Mouse (Mus musculus) right cerebral cortex, postnatal 14 days (tissue): ENCODE measurements around the gene Hs1bp3.
A peak's percentile ranks its signal among the peaks of the same experiment; 100 is the strongest.

Source experiments
- DNase-seq: peaks from one replicate; pipeline ENCODE4 v3.0.0; 2022

Hs1bp3 gene

DNA sequence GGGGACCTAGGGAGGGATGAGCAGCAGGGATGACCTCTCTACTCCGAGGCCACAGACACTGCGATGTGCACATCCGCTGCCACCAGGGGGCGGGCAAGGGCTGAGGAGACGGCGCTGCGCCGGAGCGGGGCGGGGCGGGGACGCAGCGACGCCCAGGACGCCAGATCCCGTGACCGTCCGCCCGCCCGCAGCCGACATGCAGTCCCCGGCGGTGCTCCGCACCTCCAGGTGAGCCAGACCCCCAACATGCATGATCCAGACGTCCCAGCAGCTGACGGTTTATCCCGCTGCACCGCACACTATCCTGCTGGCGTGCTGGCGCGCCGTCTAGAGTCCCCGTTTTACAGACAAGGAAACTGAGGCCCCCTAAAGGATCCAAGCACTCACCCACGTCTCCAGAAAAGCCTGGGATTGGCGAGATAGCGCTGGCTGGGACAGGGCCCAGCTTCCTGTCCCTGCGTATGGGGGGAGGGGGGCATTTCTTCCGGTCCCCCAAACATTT lies at the start of gene Hs1bp3:
Gene Hs1bp3, plus strand, starts transcription at position 163 of the 502 bp plus-strand sequence.
- peak; percentile 95 for DNase-seq

DNA sequence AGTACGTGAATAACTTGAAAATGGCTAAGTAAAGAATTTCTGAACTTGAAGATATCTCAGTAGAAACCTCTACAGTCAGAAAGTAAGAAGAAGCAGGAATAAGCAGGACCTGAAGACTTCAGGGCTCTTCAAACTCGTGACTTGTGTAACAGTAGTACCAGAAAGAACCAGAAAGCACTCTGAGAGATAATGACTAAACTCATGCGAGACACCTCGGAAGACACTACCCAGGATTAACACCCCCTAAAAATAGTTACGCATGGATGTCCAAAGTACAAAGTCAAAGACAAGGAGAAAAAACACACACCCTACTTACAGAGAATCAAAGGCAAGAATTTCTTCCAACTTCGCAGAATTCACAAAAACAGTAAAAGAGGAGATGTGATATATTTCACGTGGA lies 46.9 kb upstream of the Hs1bp3 start:
- DNase-seq: no peak

DNA sequence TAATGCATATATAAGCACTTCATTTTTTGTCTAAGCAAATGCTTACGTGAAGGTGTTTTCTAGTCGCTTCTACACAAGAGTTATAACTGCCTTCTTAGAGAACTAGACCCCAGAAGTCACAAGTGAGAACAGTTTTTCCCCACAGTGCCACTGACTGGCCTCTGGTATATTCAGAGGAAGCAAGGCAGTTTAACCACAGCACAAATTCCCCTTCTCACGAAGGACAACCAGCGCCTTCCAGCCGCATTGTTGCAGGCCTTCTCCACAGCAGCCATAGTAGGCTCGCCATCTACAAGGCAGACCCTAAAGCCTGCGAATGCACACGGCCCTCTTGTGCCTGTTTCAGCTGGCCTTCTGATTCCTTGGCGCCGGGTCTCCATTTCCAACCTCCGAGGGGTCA lies 43.6 kb upstream of the Hs1bp3 start:
- DNase-seq: no peak

DNA sequence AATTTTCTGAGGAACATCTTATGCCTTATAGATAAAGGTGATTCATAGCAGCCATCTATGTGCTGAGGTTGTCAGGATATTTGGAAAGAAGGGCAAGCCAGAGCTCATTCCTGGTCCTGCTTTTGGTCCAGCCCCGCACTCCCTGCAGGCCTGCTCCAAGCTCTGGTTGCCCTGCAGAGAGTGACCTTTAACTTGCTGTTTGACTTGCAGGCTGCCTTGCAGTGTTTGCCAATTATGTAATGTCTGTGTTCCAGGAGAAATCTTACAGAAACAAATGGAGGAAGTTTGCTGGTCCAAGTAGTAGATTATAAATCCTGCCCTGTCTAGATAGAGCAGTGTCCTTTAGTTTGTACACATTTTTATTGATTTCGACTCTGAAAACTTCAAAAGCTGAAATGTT lies 41.8 kb upstream of the Hs1bp3 start:
- no peak for DNase-seq

DNA sequence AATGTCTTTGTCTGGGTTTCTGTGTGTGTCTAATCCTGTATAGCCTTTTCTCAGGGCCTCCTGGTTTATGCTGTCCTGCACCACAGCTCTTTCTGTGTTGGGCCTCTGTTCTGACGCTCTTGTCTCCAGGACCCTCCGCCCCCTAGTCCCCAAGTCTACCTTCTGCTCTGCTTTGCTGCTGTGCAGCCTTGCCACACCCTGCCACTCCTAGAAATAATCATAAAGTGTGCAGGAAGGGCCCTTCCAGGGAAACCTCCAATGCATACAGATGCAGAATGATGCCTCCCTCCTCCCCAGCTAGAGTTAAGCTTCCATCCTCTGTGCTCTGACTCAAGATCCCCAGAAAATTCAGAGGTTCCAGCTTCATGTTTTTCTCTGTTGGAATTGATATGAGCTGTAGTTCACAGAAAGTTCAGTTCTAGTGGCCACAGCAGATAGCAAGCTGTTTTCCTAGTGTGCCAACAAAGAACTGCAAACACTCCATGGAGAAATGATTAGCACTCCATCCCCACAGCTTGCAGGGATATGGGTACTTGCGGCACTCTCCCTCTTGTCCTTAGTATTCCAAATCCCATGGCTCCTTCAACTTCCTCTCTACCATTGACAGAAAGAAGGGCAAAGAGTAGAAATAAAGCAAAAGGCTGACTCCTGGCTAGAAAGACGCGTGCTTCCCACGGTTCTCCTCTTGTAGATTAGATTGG lies 39.6 kb upstream of the Hs1bp3 start:
- no peak for DNase-seq

DNA sequence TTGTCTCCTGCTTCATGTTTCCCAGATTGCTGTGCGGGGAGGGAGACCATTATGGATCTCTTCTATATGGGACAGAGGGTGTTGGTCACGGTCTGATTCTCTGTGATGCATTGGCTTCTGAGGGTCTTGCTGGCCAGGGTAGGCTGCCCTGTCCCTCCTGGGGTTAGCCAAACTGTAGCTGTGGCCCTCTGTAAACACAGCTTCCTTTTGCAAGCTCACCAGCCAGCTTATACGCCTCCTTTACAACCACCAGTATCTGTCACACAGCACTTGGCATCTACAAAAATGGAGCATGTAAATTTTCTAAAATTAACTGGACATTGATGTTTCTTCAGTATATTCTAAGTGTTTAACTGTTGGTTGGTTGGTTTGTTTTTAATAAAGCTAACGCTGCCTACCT lies 37.8 kb upstream of the Hs1bp3 start:
- DNase-seq: no peak

DNA sequence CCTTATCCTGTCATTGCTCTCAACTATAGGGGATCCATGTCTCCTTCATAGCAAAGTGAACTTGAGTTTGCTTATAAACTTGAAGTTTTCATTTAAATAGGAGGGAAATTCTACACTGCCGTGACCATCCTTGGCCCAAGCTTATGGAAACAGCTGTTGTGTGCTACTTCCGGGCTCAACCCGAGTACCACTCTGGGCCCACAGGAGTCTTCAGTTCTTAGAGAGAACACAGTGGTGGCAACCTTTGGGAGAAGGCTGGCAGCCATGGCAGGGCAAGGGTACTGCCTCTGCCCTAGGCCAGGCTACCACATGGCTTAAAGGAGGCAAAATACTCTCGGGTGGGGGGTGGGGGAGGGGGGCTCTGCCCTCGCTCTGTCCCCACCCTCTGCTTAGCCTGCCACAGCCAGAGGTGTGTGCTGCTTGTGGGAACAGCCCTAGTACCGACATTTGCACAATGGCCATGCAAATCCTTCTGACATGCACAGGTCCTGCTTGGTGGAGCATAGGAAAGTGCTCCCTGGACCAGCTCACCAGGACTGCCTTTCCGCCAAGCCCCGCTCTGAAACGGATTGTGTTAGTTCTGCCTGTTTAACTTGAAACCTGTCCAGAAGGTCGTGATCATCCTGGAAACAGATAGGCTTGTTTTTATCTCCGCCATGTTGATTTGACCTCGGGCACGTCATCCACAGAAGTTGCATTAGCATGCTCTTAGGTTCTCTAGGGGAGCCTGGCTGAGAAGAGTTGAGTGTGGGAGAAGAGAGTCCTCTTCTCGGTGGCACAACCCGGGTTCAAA lies 31.8 kb upstream of the Hs1bp3 start:
- no peak for DNase-seq

DNA sequence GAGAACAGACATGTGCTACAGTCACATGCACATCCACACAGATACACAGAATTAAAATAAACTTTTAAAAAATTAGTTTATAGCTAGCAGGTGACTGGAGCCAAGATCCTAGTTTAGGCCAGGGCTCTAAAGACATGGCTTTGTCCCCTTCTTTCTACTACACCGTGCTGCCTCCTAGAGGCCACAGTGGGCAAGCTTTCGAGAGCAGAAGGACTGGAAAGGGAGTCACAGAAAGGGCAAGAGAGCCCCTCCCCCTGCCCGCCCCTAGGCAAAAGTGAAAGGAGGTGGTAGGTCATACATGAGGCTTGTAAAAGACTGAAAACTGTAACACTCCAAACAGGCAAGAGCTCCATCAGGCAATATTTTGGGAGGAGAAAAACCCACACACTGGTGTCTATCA lies 25.3 kb upstream of the Hs1bp3 start:
- DNase-seq: no peak

DNA sequence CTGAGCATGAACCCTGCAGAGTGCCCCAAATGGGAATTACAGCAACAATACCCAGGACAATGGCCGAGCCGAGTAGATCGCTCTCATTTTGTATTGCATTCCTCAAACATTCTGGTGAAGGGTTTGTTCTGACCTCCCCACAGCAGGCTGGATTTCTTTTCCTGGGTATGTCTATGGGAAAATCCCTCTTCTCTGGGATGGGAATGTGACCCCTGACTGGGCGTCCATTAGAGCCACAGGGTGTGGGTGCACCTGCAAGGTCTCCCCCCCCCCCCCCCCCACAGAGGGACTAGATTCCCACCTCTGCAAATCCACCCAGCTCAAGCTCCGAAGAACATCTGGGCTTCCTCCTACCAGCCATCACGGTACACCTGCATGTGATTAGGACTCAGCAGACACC lies 24.1 kb upstream of the Hs1bp3 start:
- no peak for DNase-seq

DNA sequence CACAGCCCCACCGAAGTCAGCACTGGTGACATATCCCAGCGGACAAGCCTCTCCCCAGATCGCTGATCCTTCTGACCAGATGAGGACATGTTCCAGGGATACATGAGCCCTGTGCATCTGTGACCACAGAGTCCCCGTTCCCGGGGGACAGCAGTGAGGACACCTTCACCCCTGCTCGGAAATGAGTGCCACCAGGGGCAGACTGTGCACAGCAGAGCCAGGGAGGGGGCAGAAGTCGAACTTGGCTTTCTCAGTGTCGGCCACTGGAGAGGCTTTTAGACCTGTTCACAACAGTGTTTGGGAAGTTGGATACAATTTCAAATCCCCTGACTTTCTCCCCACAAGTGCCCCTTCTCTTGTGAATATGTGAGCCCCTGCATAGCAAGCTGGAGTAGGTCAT lies 23.7 kb upstream of the Hs1bp3 start:
- no peak for DNase-seq

DNA sequence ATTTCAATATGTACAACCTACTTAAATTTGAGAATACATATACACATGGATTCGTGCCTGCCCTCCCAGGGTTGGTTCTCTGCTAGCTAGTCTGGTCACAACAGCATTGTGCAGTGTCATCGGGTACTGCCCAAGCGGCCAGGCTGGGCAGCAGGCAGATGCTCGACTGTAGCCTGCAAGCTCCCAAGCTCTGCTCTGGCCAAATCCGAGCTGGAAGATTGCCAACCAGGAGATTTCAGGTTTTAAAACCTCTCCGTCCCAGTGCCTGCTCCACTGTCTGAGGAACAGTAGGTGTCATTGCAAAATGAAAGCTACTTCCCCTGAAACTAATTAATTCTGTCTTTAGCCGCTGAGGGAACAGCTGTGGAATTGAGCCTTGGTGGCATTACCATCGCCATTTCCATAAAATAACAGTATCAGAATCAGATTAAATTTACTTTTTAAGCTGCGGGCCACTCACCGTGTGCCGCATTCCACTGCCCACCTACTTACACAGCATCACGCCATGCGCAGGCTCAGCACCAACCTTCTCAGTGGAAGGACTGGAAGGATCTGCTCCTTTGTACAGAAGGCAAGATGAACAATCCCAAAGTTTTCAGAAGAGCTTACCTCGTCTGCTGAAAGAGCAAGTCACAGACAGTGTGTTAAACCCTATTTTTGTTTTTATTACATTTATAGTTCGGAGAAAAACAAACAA lies 21.9 kb upstream of the Hs1bp3 start:
- DNase-seq: no peak

DNA sequence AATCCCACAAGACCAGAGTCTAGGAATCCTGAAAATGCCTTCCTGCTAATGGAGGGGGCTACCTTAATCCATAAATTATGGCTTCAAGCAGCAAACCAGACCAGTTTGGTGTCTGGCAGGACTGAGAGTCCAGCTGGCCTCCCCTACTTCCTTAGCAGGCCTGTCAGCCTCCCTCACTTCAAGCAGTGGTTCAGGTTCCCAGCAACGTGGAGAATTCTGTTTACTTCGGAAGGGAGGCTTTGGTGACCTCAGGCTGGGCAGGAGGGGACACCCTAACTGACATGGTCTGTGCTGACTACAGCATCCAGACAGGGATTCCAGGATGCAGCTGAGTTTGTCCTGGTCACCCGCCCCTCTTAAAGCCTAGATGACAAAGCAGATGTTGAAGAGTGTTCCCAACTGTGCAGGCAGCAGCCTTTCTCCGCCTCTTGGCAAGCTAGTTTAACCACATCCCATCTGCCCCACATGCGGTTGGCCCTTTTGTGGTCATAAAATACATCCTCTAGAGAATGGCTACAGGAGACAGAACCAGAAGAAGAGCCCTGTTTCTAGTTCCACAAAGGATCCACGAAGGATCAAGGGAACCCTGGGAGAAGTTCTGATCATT lies 17.8 kb upstream of the Hs1bp3 start:
- no peak for DNase-seq

DNA sequence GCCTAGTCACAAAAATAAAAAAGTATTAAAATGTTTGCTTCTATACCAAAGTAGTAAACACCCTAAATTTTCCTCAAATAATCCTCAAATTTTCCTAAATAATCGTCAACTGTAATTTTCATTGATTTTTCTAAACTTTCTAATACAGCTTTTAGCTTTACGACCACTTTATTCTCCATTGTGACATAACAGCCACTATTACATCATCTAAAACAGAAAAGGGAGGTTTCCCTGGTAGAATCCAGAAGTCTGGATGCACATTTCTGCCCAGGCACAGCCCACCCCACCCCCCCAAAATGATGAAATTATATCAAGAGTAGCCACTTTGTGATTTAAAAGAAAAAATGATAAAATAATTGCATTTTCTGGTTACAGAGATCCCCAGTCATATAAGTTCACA lies 17.1 kb upstream of the Hs1bp3 start:
- DNase-seq: no peak

DNA sequence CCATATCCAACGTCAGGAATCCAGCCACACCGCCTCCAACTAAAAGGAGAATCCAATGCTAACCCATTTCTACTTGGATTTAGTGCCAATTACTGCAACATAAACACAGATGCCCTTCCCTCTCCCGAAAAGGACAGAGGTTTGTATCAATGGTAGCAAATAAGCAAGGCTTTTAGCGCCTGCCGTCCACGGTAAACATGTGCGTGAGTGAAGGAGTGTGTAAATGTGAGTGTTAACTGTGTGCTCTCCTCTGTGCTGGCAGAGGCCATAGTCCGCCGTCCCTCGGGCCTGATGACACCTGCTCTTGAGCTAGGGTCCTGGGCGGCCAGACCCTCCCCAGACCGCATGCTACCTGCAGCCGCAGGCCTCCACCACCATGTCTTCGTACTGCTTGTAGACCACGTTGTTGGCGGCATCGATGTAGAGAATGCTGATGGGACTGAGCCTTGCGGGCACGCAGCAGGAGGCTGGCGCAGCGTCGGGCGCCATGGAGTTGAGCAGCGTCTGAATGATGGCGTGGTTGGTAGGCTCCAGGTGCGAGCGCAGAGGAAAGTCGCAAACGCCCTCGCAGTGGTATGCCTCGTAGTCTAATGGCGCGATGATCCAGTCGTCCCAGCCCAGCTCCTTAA lies 15.5 kb upstream of the Hs1bp3 start:
- DNase-seq: peak; percentile 25

DNA sequence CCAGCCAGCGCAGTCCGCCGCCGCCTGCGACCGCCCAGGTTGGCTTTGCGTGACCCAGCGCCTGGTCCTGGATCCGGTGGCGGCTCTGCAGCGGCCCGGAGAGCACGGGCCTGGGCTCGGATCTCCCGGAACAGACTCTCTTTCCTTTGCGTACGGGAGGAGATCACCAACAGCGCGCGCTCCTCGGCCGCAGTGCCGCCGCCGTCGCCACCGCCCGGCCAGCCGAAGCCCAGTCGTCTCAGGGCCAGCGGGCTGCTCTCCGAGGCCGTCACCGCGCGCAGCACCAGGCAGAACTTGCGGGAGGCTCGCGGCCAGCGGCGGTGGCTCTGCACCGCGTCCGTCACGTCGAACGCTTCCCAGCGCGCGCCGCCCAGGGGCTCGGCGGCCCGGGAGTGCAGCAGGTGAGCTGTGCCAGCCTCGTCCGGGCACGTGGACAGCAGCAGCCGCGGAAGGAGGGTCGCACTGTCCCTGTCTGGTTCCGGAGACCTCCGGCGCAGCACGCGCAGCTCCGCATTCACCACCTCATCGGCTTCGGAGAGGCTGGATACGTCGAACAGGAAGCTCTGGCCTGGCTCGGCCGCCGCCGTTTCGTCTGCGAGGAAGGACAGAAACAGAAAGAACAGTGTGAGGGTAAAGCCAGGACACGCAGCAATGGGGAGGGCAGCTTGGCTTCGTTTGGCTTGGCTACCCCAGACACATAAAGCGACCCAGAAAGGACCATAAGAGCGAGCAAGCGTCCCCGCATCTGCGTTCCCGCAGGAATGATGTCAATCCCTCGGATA lies 14.7 kb upstream of the Hs1bp3 start:
- no peak for DNase-seq

DNA sequence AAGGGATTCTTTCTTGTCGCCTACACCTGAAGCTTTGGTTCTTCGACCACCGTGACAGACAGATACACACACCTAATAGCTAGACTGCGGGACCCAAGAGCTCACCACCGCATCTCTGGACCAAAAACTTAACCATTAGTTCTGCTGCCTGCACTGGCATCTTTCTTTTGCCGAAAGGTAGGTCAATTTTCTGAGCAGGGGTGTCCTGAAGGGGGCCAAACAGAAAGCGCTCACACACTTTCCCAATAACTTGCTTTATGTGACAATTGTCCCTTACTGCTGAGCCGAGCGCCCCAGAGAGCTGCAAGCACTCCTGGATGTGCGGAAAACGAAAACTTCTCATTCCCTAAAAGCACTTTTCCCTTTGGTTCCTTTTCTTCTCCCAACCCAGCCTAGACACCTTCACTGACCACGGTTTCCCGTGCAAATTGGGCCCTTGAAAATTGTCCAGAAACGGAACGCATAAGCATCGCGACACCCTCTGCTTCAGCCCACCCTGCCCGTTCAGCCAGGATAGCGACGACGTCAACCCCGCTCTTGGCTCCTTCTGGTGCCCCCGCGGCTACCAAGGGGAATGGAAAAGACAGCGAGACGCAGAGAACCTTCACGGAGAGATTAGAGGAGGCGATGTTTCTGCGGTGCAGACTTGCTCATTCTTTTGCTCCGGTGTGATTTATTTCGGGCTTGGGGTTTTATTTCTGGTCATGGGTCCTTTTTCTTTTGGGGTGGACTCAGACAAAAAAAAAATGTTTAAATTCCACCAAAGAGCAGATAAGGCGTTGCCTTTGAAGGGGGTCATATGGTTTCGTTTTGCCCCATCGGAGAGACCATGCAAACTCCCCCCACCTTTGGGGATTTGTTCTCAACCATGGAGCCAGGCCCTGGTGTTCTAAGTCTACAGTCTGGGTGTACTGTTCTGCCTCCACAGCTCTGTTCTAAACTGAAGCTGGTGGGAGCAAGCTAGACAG lies 13.8 kb upstream of the Hs1bp3 start:
- no peak for DNase-seq

DNA sequence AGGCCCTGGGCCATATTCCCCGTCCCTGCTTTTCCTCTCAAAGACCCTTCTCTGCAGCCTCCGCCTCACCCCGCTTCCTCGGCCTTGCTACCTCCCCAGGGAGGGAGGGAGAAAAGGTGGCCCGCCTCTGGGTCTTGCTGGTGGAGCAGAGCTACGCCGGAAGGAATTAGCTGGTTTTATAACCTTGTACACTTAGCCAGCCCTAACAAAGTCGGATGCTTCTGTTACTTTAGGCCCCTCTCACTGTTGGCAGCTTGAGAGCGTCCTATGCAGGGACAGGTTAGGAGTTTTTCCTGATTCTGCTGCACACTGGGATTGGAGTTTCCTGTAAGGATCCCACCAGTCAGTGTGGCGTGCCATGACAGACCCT lies 13.1 kb upstream of the Hs1bp3 start:
- DNase-seq: no peak

DNA sequence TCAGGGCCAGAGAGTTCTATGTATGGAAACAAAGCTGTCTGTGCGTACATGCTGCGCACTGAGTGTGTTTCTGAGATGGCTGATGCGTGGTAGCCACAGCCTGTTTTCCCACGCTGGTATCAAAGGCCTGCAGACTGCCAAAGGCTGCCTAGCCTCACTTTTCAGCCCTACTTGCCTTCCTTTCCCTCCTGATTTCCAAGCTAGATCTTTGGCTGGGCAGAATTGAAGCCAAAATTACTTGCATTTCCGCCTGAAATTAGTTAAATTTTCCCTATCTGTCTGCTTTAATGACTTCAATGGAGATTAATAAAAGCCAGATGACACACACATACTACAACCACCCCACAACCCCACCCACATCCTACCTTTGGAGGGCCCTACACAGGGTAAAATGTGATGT lies 12.7 kb upstream of the Hs1bp3 start:
- DNase-seq: no peak

DNA sequence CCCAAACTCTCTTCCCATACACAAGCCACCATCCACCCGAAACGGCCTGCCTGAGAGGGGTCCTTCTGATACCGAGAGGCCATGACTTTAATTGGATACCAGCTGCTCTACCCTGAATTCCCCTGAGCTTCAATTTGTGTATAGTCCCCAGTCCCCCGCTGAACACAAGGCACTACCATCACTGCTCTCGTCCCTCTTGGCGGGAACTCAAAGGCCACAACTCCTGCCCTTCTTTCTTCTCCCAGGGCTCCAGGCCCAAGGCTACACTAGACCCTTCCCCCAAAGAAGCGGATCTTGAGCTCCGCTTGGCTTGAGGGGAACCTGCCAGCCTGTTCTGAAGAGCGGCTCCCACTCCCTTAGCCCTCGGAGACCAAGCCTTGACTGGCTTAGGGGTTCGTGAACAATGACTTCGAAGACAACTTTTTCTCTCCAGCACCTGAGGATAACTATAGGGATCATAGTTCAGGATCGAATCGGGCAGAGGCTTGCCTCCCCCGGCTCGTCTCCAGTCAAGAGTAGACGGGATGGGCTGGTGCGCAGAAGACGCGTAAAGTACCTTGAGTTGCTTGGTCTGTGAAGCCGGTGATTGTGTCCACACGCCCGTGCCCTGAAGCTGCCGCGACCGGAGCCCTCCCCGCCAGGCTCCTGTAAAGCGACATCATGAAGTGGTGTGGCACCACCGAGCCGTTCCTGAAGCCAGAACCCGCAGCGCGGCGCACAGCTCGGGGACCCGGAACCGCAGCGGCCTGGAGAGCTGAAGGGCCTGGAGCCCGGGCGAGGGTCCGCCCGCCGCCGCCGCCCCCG lies 12.0 kb upstream of the Hs1bp3 start:
- no peak for DNase-seq

DNA sequence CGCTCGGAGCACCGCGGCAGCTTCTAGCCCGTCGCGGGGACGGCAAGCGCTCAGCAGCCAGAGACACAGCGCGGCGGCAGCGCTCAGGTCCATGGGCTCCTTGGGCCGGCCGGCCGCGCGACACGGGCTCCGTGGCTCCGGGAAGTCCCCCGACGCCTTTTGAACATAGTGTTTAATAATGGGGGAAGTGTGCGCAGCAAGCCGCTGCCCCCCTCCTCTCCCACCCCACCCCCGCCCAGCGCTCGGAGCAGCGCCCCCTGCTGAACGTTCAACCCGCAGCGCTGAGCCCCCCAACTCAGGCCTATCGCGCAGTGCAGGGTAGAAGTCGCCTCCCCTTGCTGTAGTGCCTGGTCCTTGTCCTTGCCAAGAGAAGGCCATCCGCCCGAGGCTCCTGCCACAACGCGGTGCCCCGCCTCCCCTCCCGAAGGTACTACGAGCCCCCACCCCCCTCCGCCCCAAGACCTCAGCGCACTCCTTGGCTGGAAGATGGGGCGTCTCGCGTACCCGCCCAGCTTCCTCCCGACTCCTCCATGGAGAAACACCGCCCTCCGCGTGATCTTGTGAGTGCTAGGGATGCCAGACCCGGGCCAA lies 11.3 kb upstream of the Hs1bp3 start, which contains the start of gene Gdf7:
Gene Gdf7, minus strand, starts transcription at position 114 of the 591 bp plus-strand sequence.
- no peak for DNase-seq
